Mouse (Mus musculus) intestine, postnatal 0 days (tissue): Measurements from ENCODE around the gene Fam13c. TPM values are rescaled to one million over a fixed set of nuclear protein-coding genes. Genes with fewer than 3 reads are reported as not detected.

ENCODE experiments used
- ATAC-seq: fragments of 200-750 bp; cut with Nextera tagmentation; 2 replicates; pipeline ENCODE4 v1.8.0; 2017; ENCODE audit warnings: mild to moderate bottlenecking, moderate TSS enrichment, moderate library complexity
- H3K27ac ChIP-seq: fragments of 300-500 bp; sonication (generic); 2 replicates; pipeline ENCODE4 v1.5.1; 2014; ENCODE audit warnings: mild to moderate bottlenecking, low read depth, low read length, moderate library complexity
- H3K27me3 ChIP-seq: fragments of 300-500 bp; sonication (generic); replicated peaks from 2 replicates; pipeline ENCODE4 v1.6.1; 2014; ENCODE audit warnings: low read length, mixed read lengths; ENCODE audit not compliant: control insufficient read depth, insufficient read depth
- H3K36me3 ChIP-seq: fragments of 300-500 bp; sonication (generic); 2 replicates; pipeline ENCODE4 v1.6.1; 2014; ENCODE audit warnings: mild to moderate bottlenecking, moderate library complexity; ENCODE audit not compliant: control insufficient read depth, insufficient read depth
- H3K4me1 ChIP-seq: fragments of 300-500 bp; sonication (generic); replicated peaks from 2 replicates; pipeline ENCODE4 v1.6.1; 2014; ENCODE audit warnings: antibody characterized with exemption, low read length, mixed read lengths; ENCODE audit not compliant: control insufficient read depth, insufficient read depth
- H3K4me2 ChIP-seq: fragments of 300-500 bp; sonication (generic); replicated peaks from 2 replicates; pipeline ENCODE4 v1.6.1; 2014; ENCODE audit warnings: low read depth, mild to moderate bottlenecking, moderate library complexity
- H3K4me3 ChIP-seq: fragments of 300-500 bp; sonication (generic); 2 replicates; pipeline ENCODE4 v1.5.1; 2014; ENCODE audit warnings: low read depth, low read length
- H3K9ac ChIP-seq: fragments of 300-500 bp; sonication (generic); 2 replicates; pipeline ENCODE4 v1.6.1; 2014; ENCODE audit warnings: mild to moderate bottlenecking, low read depth, low read length
- H3K9me3 ChIP-seq: fragments of 300-500 bp; sonication (generic); 2 replicates; pipeline ENCODE4 v1.6.1; 2016; ENCODE audit warnings: mixed run types; ENCODE audit not compliant: control insufficient read depth
- CTCF ChIP-seq: sonication (generic); IDR thresholded peaks from 2 replicates; pipeline ENCODE4 v1.5.1; 2016; ENCODE audit warnings: low read depth, mild to moderate bottlenecking, control low read depth, antibody characterized with exemption, moderate library complexity
- WGBS: fragments of 180-500 bp; shearing (Covaris S2); extraction: QIAGEN DNeasy Blood & Tissue Kit; methylation state at CpG from one replicate; pipeline ENCODE4 v1.1.7; 2014; 5-methylcytosine and 5-hydroxymethylcytosine counted together
- polyA plus RNA-seq: library from polyadenylated mRNA; unstranded; fragments of >200 nt; fragmentation: Nextera tagmentation; extraction: Ambion mirVana; gene quantifications from 2 replicates; pipeline ENCODE4 v1.2.1, GENCODE M21; 2015

The Fam13c gene
- polyA plus RNA-seq, 1 experiment from 2014 or later: 2.9 TPM

GRCm38 (mm10) chr10:70449206-70449605 lies 8.9 kb downstream of the Fam13c start:
- Histone ChIP-seq H3K4me3 (no peak overlapping the region), H3K4me2 (no peak overlapping the region), H3K27me3 (no peaks in the 10 kb centered on the region), H3K36me3 (no peaks in the 10 kb centered on the region), H3K9ac (no peak overlapping the region), H3K4me1 (no peaks in the 10 kb centered on the region), H3K9me3 (no peaks in the 10 kb centered on the region), H3K27ac (no peak overlapping the region)
- 42% methylated on average over 8 of the region's 8 CpGs for WGBS
- no peak for ATAC-seq
- no peak for TF ChIP-seq CTCF

DNA sequence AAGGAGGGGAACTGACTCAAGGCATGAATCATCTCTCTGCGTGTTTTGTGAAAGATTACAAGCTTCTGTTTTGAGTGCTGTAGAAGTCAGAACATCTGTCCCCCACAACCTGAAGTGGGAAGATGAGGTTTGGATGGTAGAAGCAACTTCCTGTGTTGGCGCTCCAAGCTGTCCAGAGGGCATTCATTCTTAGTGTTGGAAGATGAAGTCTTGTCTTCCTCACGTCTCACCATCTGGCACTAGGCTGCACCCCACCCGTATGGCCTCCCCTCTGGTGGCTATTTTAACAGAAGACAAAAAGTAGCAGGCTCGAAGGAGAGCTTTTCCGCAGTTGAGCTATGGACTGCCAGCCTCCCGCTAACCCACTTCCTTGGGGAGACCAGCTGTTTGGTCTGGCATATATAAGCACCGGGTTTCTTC lies 15.6 kb downstream of the Fam13c start:
- Histone ChIP-seq H3K4me2 (no peak overlapping the region), H3K27me3 (no peaks in the 10 kb centered on the region), H3K27ac (no peak overlapping the region), H3K36me3 (no peaks in the 10 kb centered on the region), H3K9ac (no peak overlapping the region), H3K9me3 (no peaks in the 10 kb centered on the region), H3K4me3 (no peak overlapping the region), H3K4me1 (no peaks in the 10 kb centered on the region)
- no peak for TF ChIP-seq CTCF
- no peak for ATAC-seq
- WGBS: 85% methylated on average over 8 of the region's 8 CpGs

DNA sequence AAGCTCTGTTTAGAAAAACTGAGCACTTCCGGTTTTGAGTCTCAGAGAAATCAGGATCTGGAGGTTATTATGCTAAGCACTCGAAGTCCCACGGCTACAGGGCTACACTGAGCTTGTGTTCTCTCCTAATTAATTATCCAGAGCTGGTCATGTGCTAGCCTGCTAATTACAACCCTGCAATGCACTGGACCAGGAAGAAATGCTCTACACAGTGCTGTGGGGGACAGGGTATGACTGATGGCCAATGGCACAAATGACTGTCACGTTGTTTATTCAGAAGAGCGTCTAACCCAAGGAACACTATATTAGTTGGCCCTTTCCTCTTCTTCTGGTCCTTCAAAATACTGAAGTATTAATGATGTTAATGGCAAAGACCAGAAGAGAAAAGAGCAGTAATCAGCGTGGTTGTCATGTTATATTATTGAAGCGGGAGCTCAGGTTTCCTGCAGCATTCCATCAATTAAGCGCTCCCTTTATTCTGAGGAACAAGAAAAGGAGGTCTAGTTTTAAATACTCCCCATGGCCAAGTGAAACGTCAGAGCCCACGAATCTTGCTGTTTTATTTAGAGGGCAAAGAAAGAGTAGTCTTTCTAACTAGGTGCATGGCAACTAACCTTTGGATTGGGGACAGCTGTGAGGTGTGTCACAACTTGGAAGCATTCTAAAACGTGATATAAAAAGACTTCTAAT lies 18.4 kb downstream of the Fam13c start:
- ATAC-seq: no peak
- TF ChIP-seq CTCF: no peak
- Histone ChIP-seq H3K36me3 (no peaks in the 10 kb centered on the region), H3K27me3 (no peaks in the 10 kb centered on the region), H3K4me2 (no peak overlapping the region), H3K9me3 (no peaks in the 10 kb centered on the region), H3K9ac (no peak overlapping the region), H3K27ac (no peak overlapping the region), H3K4me1 (no peaks in the 10 kb centered on the region), H3K4me3 (no peak overlapping the region)
- WGBS: 72% methylated on average over 11 of the region's 11 CpGs

DNA sequence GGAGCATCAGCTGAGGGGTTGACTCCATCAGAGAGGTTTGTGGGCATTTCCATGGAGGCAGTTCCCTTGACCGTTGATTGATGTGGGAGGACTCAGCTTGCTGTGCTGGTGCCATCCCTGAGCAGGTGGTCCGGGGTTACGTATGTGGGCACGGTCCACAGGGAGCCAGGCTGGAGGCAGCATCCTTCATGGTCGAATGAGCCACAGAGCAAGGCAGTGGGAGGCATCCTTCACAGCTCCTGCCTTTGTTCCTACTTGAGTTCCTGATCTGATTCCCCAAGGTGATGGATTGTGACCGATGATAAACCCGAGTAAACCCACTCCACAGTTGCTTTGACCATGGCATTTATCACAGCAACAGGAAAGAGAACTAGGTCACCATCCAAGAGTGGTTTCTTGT lies 25.4 kb downstream of the Fam13c start:
- H3K36me3 ChIP-seq: no peaks in the 10 kb centered on the region
- H3K4me2 ChIP-seq: no peak overlapping the region
- H3K4me3 ChIP-seq: no peak overlapping the region
- H3K27me3 ChIP-seq: no peaks in the 10 kb centered on the region
- H3K9me3 ChIP-seq: no peaks in the 10 kb centered on the region
- 89% methylated on average over 7 of the region's 7 CpGs for WGBS
- no peaks in the 10 kb centered on the region for H3K4me1 ChIP-seq
- H3K27ac ChIP-seq: no peak overlapping the region
- no peak for ATAC-seq
- H3K9ac ChIP-seq: no peak overlapping the region
- TF ChIP-seq CTCF: no peak

GRCm38 (mm10) chr10:70470836-70471235 lies 30.6 kb downstream of the Fam13c start:
- Histone ChIP-seq H3K9me3 (0 out of 2 replicates have a peak, but pooled peaks cover 2% of the 10 kb centered on the region), H3K4me1 (no peaks in the 10 kb centered on the region), H3K4me2 (no peak overlapping the region), H3K4me3 (no peak overlapping the region), H3K27me3 (no peaks in the 10 kb centered on the region), H3K36me3 (no peaks in the 10 kb centered on the region), H3K27ac (no peak overlapping the region), H3K9ac (no peak overlapping the region)
- 48% methylated on average over 1 of the region's 1 CpGs for WGBS
- no peak for ATAC-seq
- no peak for TF ChIP-seq CTCF

GRCm38 (mm10) chr10:70477741-70478145 lies 37.5 kb downstream of the Fam13c start:
- H3K4me2 ChIP-seq: no peak overlapping the region
- no peaks in the 10 kb centered on the region for H3K27me3 ChIP-seq
- no peak overlapping the region for H3K4me3 ChIP-seq
- 90% methylated on average over 10 of the region's 10 CpGs for WGBS
- no peak for TF ChIP-seq CTCF
- no peak overlapping the region for H3K27ac ChIP-seq
- 0 out of 2 replicates have a peak, but pooled peaks cover 2% of the 10 kb centered on the region for H3K9me3 ChIP-seq
- H3K36me3 ChIP-seq: no peaks in the 10 kb centered on the region
- no peak overlapping the region for H3K9ac ChIP-seq
- no peak for ATAC-seq
- H3K4me1 ChIP-seq: no peaks in the 10 kb centered on the region

- H3K4me1 ChIP-seq: no peaks in the 10 kb centered on the region
- WGBS: 70% methylated on average over 6 of the region's 6 CpGs
Observed at GRCm38 (mm10) chr10:70483736-70484135, 43.5 kb downstream of the Fam13c start.

More at GRCm38 (mm10) chr10:70483736-70484135, 43.5 kb downstream of the Fam13c start:
- H3K9ac ChIP-seq: no peak overlapping the region
- no peak overlapping the region for H3K4me2 ChIP-seq
- TF ChIP-seq CTCF: no peak
- H3K4me3 ChIP-seq: no peak overlapping the region
- no peaks in the 10 kb centered on the region for H3K27me3 ChIP-seq
- ATAC-seq: no peak
- H3K36me3 ChIP-seq: no peaks in the 10 kb centered on the region
- H3K9me3 ChIP-seq: no peaks in the 10 kb centered on the region
- H3K27ac ChIP-seq: no peak overlapping the region
